Comparison of ENCODE assay signal across 8 mouse cellular contexts in genomic region chr12:112928401-112929241, GRCm38 (mm10). TPM values are rescaled to one million over a fixed set of nuclear protein-coding genes. Genes with fewer than 3 reads are reported as not detected.
DNase-seq lines count a peak whose midpoint lies in the region; ATAC-seq and TF ChIP-seq lines count a peak whose summit lies in the region.

No protein-coding gene starts in this region.

- no peaks in the 10 kb centered on the region; the same call in 1 of the 2 replicates for H3K27me3 ChIP-seq in cerebellum, adult 2 months (ENCODE audit: control insufficient read depth, insufficient read depth, low read length)
- H3K27me3 ChIP-seq in G1E (ENCODE audit: insufficient read depth, low read length) = peaks cover 43% of the 10 kb centered on the region
- peaks cover 69% of the 10 kb centered on the region for H3K27me3 ChIP-seq in forebrain, embryonic 13.5 days
- H3K27me3 ChIP-seq in intestine, embryonic 14.5 days (replicated peaks; ENCODE audit: control insufficient read depth, insufficient read depth, low read length) = peaks cover 53% of the 10 kb centered on the region
- peaks cover 97% of the 10 kb centered on the region for H3K27me3 ChIP-seq in liver, embryonic 12.5 days (replicated peaks)
- peaks cover 58% of the 10 kb centered on the region for H3K27me3 ChIP-seq in neural tube, embryonic 12.5 days (replicated peaks)

- ATAC-seq in G1E (ENCODE audit: extremely low read depth, insufficient number of reproducible peaks, low FRiP score, poor library complexity, severe bottlenecking) = no peak
- peak; percentile 54 for ATAC-seq in forebrain, embryonic 13.5 days
- peak; percentile 38 for ATAC-seq in intestine, embryonic 14.5 days (replicated peaks; ENCODE audit: low FRiP score, low TSS enrichment, low read depth)
- no peak for ATAC-seq in liver, embryonic 12.5 days
- peak; percentile 57 for ATAC-seq in neural tube, embryonic 12.5 days (ENCODE audit: low FRiP score, low read depth)

- peak overlapping the region; percentile 15 for H3K4me3 ChIP-seq in cerebellum, adult 2 months (replicated peaks; ENCODE audit: insufficient read depth, low read depth, low read length)
- H3K4me3 ChIP-seq in G1E (ENCODE audit: low read depth, low read length) = peak overlapping the region; percentile 45; the same call in 1 of the 2 replicates
- H3K4me3 ChIP-seq in forebrain, embryonic 13.5 days = peak overlapping the region; percentile 60
- H3K4me3 ChIP-seq in intestine, embryonic 14.5 days (ENCODE audit: low read depth, low read length) = peak overlapping the region; percentile 49
- peak overlapping the region; percentile 53 for H3K4me3 ChIP-seq in liver, embryonic 12.5 days
- H3K4me3 ChIP-seq in neural tube, embryonic 12.5 days = peak overlapping the region; percentile 59

- peaks cover 21% of the 10 kb centered on the region for H3K9me3 ChIP-seq in G1E (replicated peaks)
- H3K9me3 ChIP-seq in forebrain, embryonic 13.5 days (replicated peaks) = no peaks in the 10 kb centered on the region
- no peaks in the 10 kb centered on the region for H3K9me3 ChIP-seq in intestine, embryonic 14.5 days (ENCODE audit: control insufficient read depth, low read length)
- H3K9me3 ChIP-seq in liver, embryonic 12.5 days (replicated peaks) = no peaks in the 10 kb centered on the region
- H3K9me3 ChIP-seq in neural tube, embryonic 12.5 days = no peaks in the 10 kb centered on the region

- WGBS in cerebellum, adult 2 months = 3% methylated on average over 106 of the region's 124 CpGs
- 1% methylated on average over 81 of the region's 124 CpGs for WGBS in forebrain, embryonic 13.5 days
- WGBS in intestine, embryonic 14.5 days = 2% methylated on average over 93 of the region's 124 CpGs
- WGBS in liver, embryonic 12.5 days (ENCODE audit: insufficient replicate concordance) = 4% methylated on average over 106 of the region's 124 CpGs
- 2% methylated on average over 107 of the region's 124 CpGs for WGBS in neural tube, embryonic 12.5 days

- DNase-seq in cerebellum, adult 2 months = no peak
- no peak for DNase-seq in cerebellum, adult 11 months
- no peak for DNase-seq in G1E (ENCODE audit: low spot score)
- DNase-seq in intestine, embryonic 14.5 days (ENCODE audit: low spot score) = peak; percentile 72
- DNase-seq in urinary bladder, adult 2 months (ENCODE audit: low spot score) = peak; percentile 83

- H3K4me1 ChIP-seq in cerebellum, adult 2 months (ENCODE audit: control insufficient read depth, insufficient read depth, low read length) = peaks cover 5% of the 10 kb centered on the region; the same call in 1 of the 2 replicates
- no peaks in the 10 kb centered on the region for H3K4me1 ChIP-seq in G1E (ENCODE audit: insufficient read depth, low read depth, low read length)
- peaks cover 24% of the 10 kb centered on the region for H3K4me1 ChIP-seq in forebrain, embryonic 13.5 days
- H3K4me1 ChIP-seq in intestine, embryonic 14.5 days (replicated peaks; ENCODE audit: control insufficient read depth, insufficient read depth, low read length) = 0 out of 2 replicates have a peak, but pooled peaks cover 9% of the 10 kb centered on the region
- peaks cover 23% of the 10 kb centered on the region for H3K4me1 ChIP-seq in liver, embryonic 12.5 days
- peaks cover 22% of the 10 kb centered on the region for H3K4me1 ChIP-seq in neural tube, embryonic 12.5 days

- peak overlapping the region; percentile 88 for H3K4me2 ChIP-seq in forebrain, embryonic 13.5 days
- peak overlapping the region; percentile 95 for H3K4me2 ChIP-seq in intestine, embryonic 14.5 days (ENCODE audit: low read length)
- peak overlapping the region; percentile 72 for H3K4me2 ChIP-seq in liver, embryonic 12.5 days
- peak overlapping the region; percentile 84 for H3K4me2 ChIP-seq in neural tube, embryonic 12.5 days (replicated peaks)

- H3K36me3 ChIP-seq in G1E (replicated peaks) = no peaks in the 10 kb centered on the region
- H3K36me3 ChIP-seq in forebrain, embryonic 13.5 days (ENCODE audit: poor library complexity, severe bottlenecking) = no peaks in the 10 kb centered on the region
- H3K36me3 ChIP-seq in intestine, embryonic 14.5 days (ENCODE audit: control insufficient read depth, insufficient read depth, low read length) = no peaks in the 10 kb centered on the region
- H3K36me3 ChIP-seq in liver, embryonic 12.5 days = no peaks in the 10 kb centered on the region
- H3K36me3 ChIP-seq in neural tube, embryonic 12.5 days = no peaks in the 10 kb centered on the region

- TF ChIP-seq POLR2A in cerebellum, adult 2 months (IDR thresholded peaks at IDR 0.05; ENCODE audit: borderline replicate concordance, insufficient read depth, low read length) = no peak

- TF ChIP-seq CTCF in cerebellum, adult 2 months (IDR thresholded peaks at IDR 0.05; ENCODE audit: borderline replicate concordance, insufficient read depth, low read depth, low read length) = no peak
- TF ChIP-seq CTCF in G1E (IDR thresholded peaks at IDR 0.05; ENCODE audit: low read depth, low read length) = no peak

- no peak overlapping the region for H3K27ac ChIP-seq in cerebellum, adult 2 months (ENCODE audit: insufficient read depth, low read length)
- H3K27ac ChIP-seq in forebrain, embryonic 13.5 days = peak overlapping the region; percentile 68
- no peak overlapping the region for H3K27ac ChIP-seq in intestine, embryonic 14.5 days (ENCODE audit: low read depth)
- no peak overlapping the region for H3K27ac ChIP-seq in liver, embryonic 12.5 days
- H3K27ac ChIP-seq in neural tube, embryonic 12.5 days = peak overlapping the region; percentile 43

- H3K9ac ChIP-seq in forebrain, embryonic 13.5 days = peak overlapping the region; percentile 71
- H3K9ac ChIP-seq in intestine, embryonic 14.5 days (ENCODE audit: low read length) = peak overlapping the region; percentile 44
- H3K9ac ChIP-seq in liver, embryonic 12.5 days = 0 out of 2 replicates have a peak overlapping the region, but pooled peaks have one; percentile 22
- H3K9ac ChIP-seq in neural tube, embryonic 12.5 days = peak overlapping the region; percentile 70

RNA-seq across cellular contexts. Expression of gene Jag2, which starts 1.0 kb away (rescaled TPM):
- polyA plus RNA-seq in cerebellum, adult 2 months (2012; rRNA removed) = 23.0 and 24.4 TPM in 2 replicates
- 1.8 and 3.5 TPM in 2 replicates for total RNA-seq in G1E (2014; fragmentation: Nextera tagmentation)
- total RNA-seq in G1E (2017) = 0.44 and 1.4 TPM in 2 replicates
- polyA plus RNA-seq in G1E (2012) = 0.60 and 0.62 TPM in 2 replicates
- polyA plus RNA-seq in forebrain, embryonic 13.5 days (2015; fragmentation: Nextera tagmentation; extraction: Ambion mirVana) = 4.1 TPM in 2 replicates
- 4.1 and 4.4 TPM in 2 replicates for polyA plus RNA-seq in intestine, embryonic 14.5 days (2014; fragmentation: Nextera tagmentation; extraction: Ambion mirVana)
- 0.57 and 0.64 TPM in 2 replicates for polyA plus RNA-seq in liver, embryonic 12.5 days (2016; fragmentation: Nextera tagmentation; extraction: Ambion mirVana)
- 9.7 and 10.5 TPM in 2 replicates for polyA plus RNA-seq in neural tube, embryonic 12.5 days (2016; fragmentation: Nextera tagmentation; extraction: Ambion mirVana)
- polyA plus RNA-seq in urinary bladder, adult 2 months (2012; rRNA removed) = 42.7 and 62.7 TPM in 2 replicates

RNA-seq across cellular contexts. Expression of gene Nudt14, which starts 13.3 kb away (rescaled TPM):
- polyA plus RNA-seq in cerebellum, adult 2 months (2012; rRNA removed) = 23.8 and 24.2 TPM in 2 replicates
- total RNA-seq in G1E (2014; fragmentation: Nextera tagmentation) (6.2 and 9.2 TPM in 2 replicates), G1E (2017) (22.2 and 28.1 TPM in 2 replicates)
- polyA plus RNA-seq in G1E (2012) = 13.3 and 13.7 TPM in 2 replicates
- polyA plus RNA-seq in forebrain, embryonic 13.5 days (2015; fragmentation: Nextera tagmentation; extraction: Ambion mirVana) = 57.1 and 61.2 TPM in 2 replicates
- 102 and 105 TPM in 2 replicates for polyA plus RNA-seq in intestine, embryonic 14.5 days (2014; fragmentation: Nextera tagmentation; extraction: Ambion mirVana)
- 21.4 and 21.7 TPM in 2 replicates for polyA plus RNA-seq in liver, embryonic 12.5 days (2016; fragmentation: Nextera tagmentation; extraction: Ambion mirVana)
- polyA plus RNA-seq in neural tube, embryonic 12.5 days (2016; fragmentation: Nextera tagmentation; extraction: Ambion mirVana) = 56.2 and 57.5 TPM in 2 replicates
- 42.4 and 54.6 TPM in 2 replicates for polyA plus RNA-seq in urinary bladder, adult 2 months (2012; rRNA removed)

RNA-seq across cellular contexts. Expression of gene Btbd6, which starts 47.7 kb away (rescaled TPM):
- 61.6 and 68.6 TPM in 2 replicates for polyA plus RNA-seq in cerebellum, adult 2 months (2012; rRNA removed)
- total RNA-seq in G1E (2014; fragmentation: Nextera tagmentation) = 9.0 and 15.9 TPM in 2 replicates
- 10.2 and 11.1 TPM in 2 replicates for total RNA-seq in G1E (2017)
- 68.3 and 101 TPM in 2 replicates for polyA plus RNA-seq in G1E (2012)
- polyA plus RNA-seq in forebrain, embryonic 13.5 days (2015; fragmentation: Nextera tagmentation; extraction: Ambion mirVana) = 30.3 and 32.7 TPM in 2 replicates
- polyA plus RNA-seq in intestine, embryonic 14.5 days (2014; fragmentation: Nextera tagmentation; extraction: Ambion mirVana) = 21.7 and 23.2 TPM in 2 replicates
- 9.2 and 10.1 TPM in 2 replicates for polyA plus RNA-seq in liver, embryonic 12.5 days (2016; fragmentation: Nextera tagmentation; extraction: Ambion mirVana)
- polyA plus RNA-seq in neural tube, embryonic 12.5 days (2016; fragmentation: Nextera tagmentation; extraction: Ambion mirVana) = 32.0 and 33.8 TPM in 2 replicates
- polyA plus RNA-seq in urinary bladder, adult 2 months (2012; rRNA removed) = 23.9 and 26.8 TPM in 2 replicates

Comparison
In these comparisons a context has a peak if more than half of its experiments do, and no peak if none do; other contexts are left out.
1. DNase-seq: peak in intestine, embryonic 14.5 days (single experiment) and urinary bladder, adult 2 months (single experiment); none in cerebellum, adult 2 months (0 of 2), cerebellum, adult 11 months (single experiment) and G1E (single experiment).
2. H3K27ac ChIP-seq: peak in forebrain, embryonic 13.5 days (single experiment) and neural tube, embryonic 12.5 days (single experiment); none in cerebellum, adult 2 months (single experiment), intestine, embryonic 14.5 days (single experiment) and liver, embryonic 12.5 days (single experiment).
3. ATAC-seq: peak in forebrain, embryonic 13.5 days (single experiment), intestine, embryonic 14.5 days (single experiment) and neural tube, embryonic 12.5 days (single experiment); none in G1E (single experiment) and liver, embryonic 12.5 days (single experiment).
4. Peak in every context shown above with its lines, with median percentiles within 50 percentile points of each other: H3K4me3 ChIP-seq, H3K4me2 ChIP-seq and H3K9ac ChIP-seq.